Mouse (Mus musculus): Measurements from ENCODE around the gene Ugcg. TPM values are rescaled to one million over a fixed set of nuclear protein-coding genes. Genes with fewer than 3 reads are reported as not detected.

Gene Ugcg
- polyA plus RNA-seq, 1 experiment = 57.9 TPM

DNA sequence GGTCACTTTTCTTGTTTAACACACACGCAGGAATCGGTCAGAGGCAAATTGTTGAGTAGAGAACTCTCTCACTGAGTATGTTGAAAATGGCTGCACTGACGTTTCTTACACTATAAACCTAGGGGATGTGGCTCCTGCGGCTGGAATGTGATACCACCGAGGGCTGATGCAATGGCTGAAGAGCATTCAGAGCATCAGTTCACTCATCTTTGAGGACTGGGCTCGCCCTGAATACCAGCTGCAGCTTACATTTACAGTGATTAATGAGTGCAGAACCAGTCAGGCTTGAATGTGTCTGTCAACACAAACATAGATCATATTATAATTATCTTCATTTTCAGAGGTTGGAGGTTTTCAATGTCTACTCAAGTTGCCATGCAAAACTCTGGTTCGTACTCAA lies 29.1 kb downstream of the Ugcg start:
- Histone ChIP-seq H3K4me3 (ENCODE audit: extremely low read depth, insufficient read depth, insufficient read length) (no peak overlapping the region), H3K27me3 (ENCODE audit: control insufficient read depth, insufficient read depth, low read length) (no peaks in the 10 kb centered on the region), H3K4me1 (ENCODE audit: control insufficient read depth, insufficient read depth, insufficient read length) (no peaks in the 10 kb centered on the region), H3K27ac (ENCODE audit: insufficient read depth, low read length) (no peak overlapping the region), H3K36me3 (ENCODE audit: control insufficient read depth, insufficient read depth, low read length) (peaks cover 48% of the 10 kb centered on the region)
- TF ChIP-seq POLR2A (IDR thresholded peaks at IDR 0.05; ENCODE audit: low read depth, low read length) (no peak), CTCF (IDR thresholded peaks at IDR 0.05; ENCODE audit: extremely low read depth, insufficient read depth, insufficient read length, insufficient replicate concordance) (no peak)
- 94% methylated on average over 7 of the region's 7 CpGs for WGBS
- no peak for DNase-seq (ENCODE audit: low read depth in 1 of 2, low spot score in 2 of 2)

DNA sequence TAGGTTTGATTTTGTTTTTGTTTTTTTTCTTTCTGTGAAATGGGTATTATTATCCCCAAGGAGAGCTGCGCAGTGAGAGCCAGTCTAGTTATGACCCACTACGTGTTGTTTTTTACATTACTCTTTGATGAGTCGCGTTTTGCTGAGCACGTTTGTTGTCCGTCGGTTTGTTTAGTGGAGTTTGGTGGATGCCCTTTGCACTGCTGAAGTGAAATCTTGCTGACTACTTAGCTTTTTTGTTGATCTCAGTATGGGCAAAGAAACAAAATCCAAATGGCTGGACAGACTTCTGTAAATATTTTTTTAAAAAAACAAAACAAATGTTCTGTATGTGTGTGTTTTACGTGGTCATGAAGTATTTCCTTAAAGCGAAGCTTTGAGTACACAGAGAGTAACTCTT lies 33.2 kb downstream of the Ugcg start:
- H3K27me3 ChIP-seq (ENCODE audit: control insufficient read depth, insufficient read depth, low read length) = no peaks in the 10 kb centered on the region
- no peak overlapping the region for H3K27ac ChIP-seq (ENCODE audit: insufficient read depth, low read length)
- 94% methylated on average over 9 of the region's 9 CpGs for WGBS
- TF ChIP-seq CTCF (IDR thresholded peaks at IDR 0.05; ENCODE audit: extremely low read depth, insufficient read depth, insufficient read length, insufficient replicate concordance) (no peak), POLR2A (IDR thresholded peaks at IDR 0.05; ENCODE audit: low read depth, low read length) (no peak)
- peaks cover 9% of the 10 kb centered on the region; the same call in 1 of the 2 replicates for H3K4me1 ChIP-seq (ENCODE audit: control insufficient read depth, insufficient read depth, insufficient read length)
- H3K4me3 ChIP-seq (ENCODE audit: extremely low read depth, insufficient read depth, insufficient read length) = no peak overlapping the region
- no peak for DNase-seq (ENCODE audit: low read depth in 1 of 2, low spot score in 2 of 2)
- peaks cover 33% of the 10 kb centered on the region for H3K36me3 ChIP-seq (ENCODE audit: control insufficient read depth, insufficient read depth, low read length)

DNA sequence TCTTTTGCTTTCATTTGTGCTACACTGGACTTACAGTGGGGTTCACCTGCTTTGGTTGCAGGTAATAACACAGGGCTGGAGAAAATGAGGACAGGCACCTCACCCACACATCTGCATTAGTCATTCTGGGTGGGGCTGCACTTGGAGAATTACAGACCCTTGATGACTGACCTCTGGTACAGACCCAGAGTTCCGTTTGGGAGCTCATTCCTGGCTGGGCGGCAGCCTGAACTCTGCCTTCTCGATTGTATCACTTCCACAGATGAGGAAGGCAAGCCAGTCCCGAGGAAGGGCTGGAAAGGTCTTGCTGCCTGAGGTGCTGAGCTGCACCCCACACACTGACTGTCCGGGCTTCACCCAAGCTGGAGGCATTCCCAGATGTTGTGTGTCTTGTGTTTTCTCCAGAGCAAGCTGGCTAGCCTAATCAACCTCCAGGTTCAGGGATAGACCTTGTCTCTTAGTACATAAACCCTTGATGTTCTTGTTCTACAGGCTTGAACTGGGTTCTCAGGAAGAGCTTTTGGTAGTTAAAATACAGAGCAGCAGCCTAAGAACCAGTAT lies 34.1 kb downstream of the Ugcg start:
- Histone ChIP-seq H3K4me1 (ENCODE audit: control insufficient read depth, insufficient read depth, insufficient read length) (peaks cover 9% of the 10 kb centered on the region; the same call in 1 of the 2 replicates), H3K4me3 (ENCODE audit: extremely low read depth, insufficient read depth, insufficient read length) (no peak overlapping the region), H3K36me3 (ENCODE audit: control insufficient read depth, insufficient read depth, low read length) (peaks cover 28% of the 10 kb centered on the region), H3K27me3 (ENCODE audit: control insufficient read depth, insufficient read depth, low read length) (no peaks in the 10 kb centered on the region), H3K27ac (ENCODE audit: insufficient read depth, low read length) (0 out of 2 replicates have a peak overlapping the region, but pooled peaks have one; percentile 4)
- 84% methylated on average over 5 of the region's 5 CpGs for WGBS
- no peak for TF ChIP-seq CTCF (IDR thresholded peaks at IDR 0.05; ENCODE audit: extremely low read depth, insufficient read depth, insufficient read length, insufficient replicate concordance)
- no peak for TF ChIP-seq POLR2A (IDR thresholded peaks at IDR 0.05; ENCODE audit: low read depth, low read length)
- DNase-seq (ENCODE audit: low read depth in 1 of 2, low spot score in 2 of 2) = no peak

DNA sequence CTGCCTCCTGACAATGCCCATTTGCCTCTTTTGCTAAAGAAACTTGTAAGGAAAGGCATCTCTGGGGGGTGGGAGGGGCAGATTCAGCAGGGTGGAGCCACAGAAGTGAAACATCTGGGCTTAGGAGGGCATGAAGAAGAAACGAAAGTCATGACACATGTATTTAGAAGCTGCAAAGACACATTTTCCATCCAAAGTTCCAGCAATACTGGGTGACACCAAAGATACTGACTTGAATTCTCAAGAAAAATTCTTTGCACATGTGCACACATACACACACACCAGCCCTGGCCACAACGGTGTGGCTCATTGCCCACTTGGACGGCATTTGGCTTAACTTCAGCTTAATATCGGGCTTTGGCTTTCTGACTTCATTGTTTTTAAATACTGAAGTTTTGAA lies 35.8 kb downstream of the Ugcg start:
- Histone ChIP-seq H3K36me3 (ENCODE audit: control insufficient read depth, insufficient read depth, low read length) (peaks cover 18% of the 10 kb centered on the region), H3K4me1 (ENCODE audit: control insufficient read depth, insufficient read depth, insufficient read length) (peaks cover 9% of the 10 kb centered on the region; the same call in 1 of the 2 replicates), H3K27me3 (ENCODE audit: control insufficient read depth, insufficient read depth, low read length) (no peaks in the 10 kb centered on the region), H3K4me3 (ENCODE audit: extremely low read depth, insufficient read depth, insufficient read length) (no peak overlapping the region), H3K27ac (ENCODE audit: insufficient read depth, low read length) (peak overlapping the region; percentile 67)
- no peak for TF ChIP-seq POLR2A (IDR thresholded peaks at IDR 0.05; ENCODE audit: low read depth, low read length)
- TF ChIP-seq CTCF (IDR thresholded peaks at IDR 0.05; ENCODE audit: extremely low read depth, insufficient read depth, insufficient read length, insufficient replicate concordance) = no peak
- 49% methylated on average over 4 of the region's 4 CpGs for WGBS
- DNase-seq (ENCODE audit: low read depth in 1 of 2, low spot score in 2 of 2) = peak in 1 of 2 experiments; percentile 29

DNA sequence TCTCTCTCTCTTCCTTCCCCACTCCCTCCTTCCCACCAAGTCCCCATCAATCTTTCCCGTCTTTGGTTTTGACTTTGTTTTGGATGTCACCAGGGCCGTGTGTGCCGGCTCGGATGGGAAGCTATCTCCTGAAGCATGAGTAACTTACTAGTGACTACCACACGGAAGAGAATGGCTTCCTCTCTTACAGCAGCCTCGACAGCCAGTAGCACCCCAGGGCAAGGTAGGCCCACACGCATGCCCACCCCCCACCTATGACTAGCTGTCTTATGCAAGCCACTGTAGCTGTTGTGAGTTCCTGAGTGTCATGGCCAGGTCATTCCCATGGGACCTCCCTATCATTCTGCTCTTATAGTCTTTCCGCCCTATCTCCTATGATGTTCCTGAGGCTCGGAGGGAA lies 38.0 kb downstream of the Ugcg start:
- no peak overlapping the region for H3K27ac ChIP-seq (ENCODE audit: insufficient read depth, low read length)
- WGBS = 96% methylated on average over 9 of the region's 9 CpGs

DNA sequence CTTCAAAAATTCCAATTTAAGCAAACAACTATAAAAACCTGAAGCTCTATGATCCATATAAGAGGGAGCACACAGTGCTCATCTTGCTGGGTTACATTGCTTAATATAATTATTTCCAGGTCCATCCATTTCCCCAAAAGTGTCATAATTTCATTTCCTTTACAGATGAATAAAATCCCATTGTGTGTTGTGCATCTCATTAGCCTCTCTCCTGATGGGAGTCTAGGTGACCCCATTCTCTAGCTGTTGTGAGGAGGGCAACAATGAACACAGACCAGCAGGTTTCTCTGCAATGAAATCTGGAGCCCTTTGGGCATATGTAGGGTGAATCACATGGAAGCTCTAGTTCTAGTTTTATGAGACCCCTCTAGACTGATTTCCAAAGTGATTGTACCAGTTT lies 39.9 kb downstream of the Ugcg start:
- TF ChIP-seq CTCF (IDR thresholded peaks at IDR 0.05; ENCODE audit: extremely low read depth, insufficient read depth, insufficient read length, insufficient replicate concordance) (no peak), POLR2A (IDR thresholded peaks at IDR 0.05; ENCODE audit: low read depth, low read length) (no peak)
- H3K4me3 ChIP-seq (ENCODE audit: extremely low read depth, insufficient read depth, insufficient read length) = no peak overlapping the region
- H3K27ac ChIP-seq (ENCODE audit: insufficient read depth, low read length) = no peak overlapping the region
- H3K36me3 ChIP-seq (ENCODE audit: control insufficient read depth, insufficient read depth, low read length) = no peaks in the 10 kb centered on the region
- DNase-seq (ENCODE audit: low read depth in 1 of 2, low spot score in 2 of 2) = no peak
- H3K4me1 ChIP-seq (ENCODE audit: control insufficient read depth, insufficient read depth, insufficient read length) = peaks cover 9% of the 10 kb centered on the region; the same call in 1 of the 2 replicates
- H3K27me3 ChIP-seq (ENCODE audit: control insufficient read depth, insufficient read depth, low read length) = no peaks in the 10 kb centered on the region

More for the DNA sequence above, 38.0 kb downstream of the Ugcg start:
- no peak for DNase-seq (ENCODE audit: low read depth in 1 of 2, low spot score in 2 of 2)
- TF ChIP-seq CTCF (IDR thresholded peaks at IDR 0.05; ENCODE audit: extremely low read depth, insufficient read depth, insufficient read length, insufficient replicate concordance) (no peak), POLR2A (IDR thresholded peaks at IDR 0.05; ENCODE audit: low read depth, low read length) (no peak)
- H3K36me3 ChIP-seq (ENCODE audit: control insufficient read depth, insufficient read depth, low read length) = peaks cover 6% of the 10 kb centered on the region
- H3K27me3 ChIP-seq (ENCODE audit: control insufficient read depth, insufficient read depth, low read length) = no peaks in the 10 kb centered on the region
- H3K4me1 ChIP-seq (ENCODE audit: control insufficient read depth, insufficient read depth, insufficient read length) = peaks cover 9% of the 10 kb centered on the region; the same call in 1 of the 2 replicates
- no peak overlapping the region for H3K4me3 ChIP-seq (ENCODE audit: extremely low read depth, insufficient read depth, insufficient read length)

DNA sequence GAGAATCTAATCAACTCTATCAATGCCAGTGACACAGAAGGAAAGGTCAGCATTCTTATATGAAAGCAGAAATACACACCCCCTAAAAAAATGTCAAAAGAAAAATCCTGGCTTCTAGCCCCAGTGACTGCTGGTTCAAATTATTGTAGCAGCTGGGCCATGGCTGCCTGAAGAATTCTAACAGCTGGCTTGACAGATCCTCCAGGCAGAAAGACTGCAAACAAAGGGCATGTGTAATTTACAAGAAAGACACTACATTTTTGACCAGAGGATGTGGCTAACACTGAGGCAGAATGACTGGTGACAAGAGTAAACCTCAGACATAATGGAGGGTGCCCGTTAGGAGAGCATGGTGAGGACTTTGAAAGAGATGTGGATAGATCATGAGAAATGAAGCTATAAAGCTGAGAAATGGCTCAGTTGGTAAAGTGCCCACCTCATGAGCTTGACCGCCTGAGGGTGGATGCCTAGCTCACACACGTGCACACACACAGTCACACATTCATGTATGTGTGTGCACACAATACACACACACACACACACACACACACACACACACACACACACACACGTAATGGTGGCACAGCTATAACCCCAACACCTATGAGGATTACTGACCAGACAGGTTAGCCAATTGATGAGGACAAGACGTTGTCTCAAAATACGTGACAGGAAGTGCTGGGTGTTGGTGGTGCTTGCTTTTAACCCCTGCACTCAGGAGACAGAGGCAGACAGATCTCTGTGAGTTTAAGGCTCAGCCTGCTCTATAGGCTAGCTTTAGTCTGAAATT lies 42.4 kb downstream of the Ugcg start:
- DNase-seq (ENCODE audit: low read depth in 1 of 2, low spot score in 2 of 2) = no peak
- H3K4me1 ChIP-seq (ENCODE audit: control insufficient read depth, insufficient read depth, insufficient read length) = no peaks in the 10 kb centered on the region
- 70% methylated on average over 6 of the region's 6 CpGs for WGBS
- peak overlapping the region; percentile 47 for H3K27ac ChIP-seq (ENCODE audit: insufficient read depth, low read length)
- TF ChIP-seq CTCF (IDR thresholded peaks at IDR 0.05; ENCODE audit: extremely low read depth, insufficient read depth, insufficient read length, insufficient replicate concordance) (no peak), POLR2A (IDR thresholded peaks at IDR 0.05; ENCODE audit: low read depth, low read length) (no peak)
- H3K27me3 ChIP-seq (ENCODE audit: control insufficient read depth, insufficient read depth, low read length) = no peaks in the 10 kb centered on the region
- H3K36me3 ChIP-seq (ENCODE audit: control insufficient read depth, insufficient read depth, low read length) = no peaks in the 10 kb centered on the region
- H3K4me3 ChIP-seq (ENCODE audit: extremely low read depth, insufficient read depth, insufficient read length) = no peak overlapping the region
